Mouse (Mus musculus) heart, embryonic 15.5 days (tissue): ENCODE data around the gene Mtmr12. TPM values are rescaled to one million over a fixed set of nuclear protein-coding genes. Genes with fewer than 3 reads are reported as not detected.

Experiments
- microRNA counts: library from miRNA; unstranded; fragments of <30 nt; microRNA quantifications from one replicate; lab custom pipeline; 2016
- microRNA-seq: library from miRNA; unstranded; fragments of <30 nt; microRNA quantifications from one replicate; pipeline ENCODE4, GENCODE M21; 2016
- polyA plus RNA-seq: library from polyadenylated mRNA; unstranded; fragments of >200 nt; fragmentation: Nextera tagmentation; extraction: Ambion mirVana; gene quantifications from 2 replicates; pipeline ENCODE4 v1.2.1, GENCODE M21; 2015

Gene Mtmr12
- polyA plus RNA-seq, 1 experiment from 2014 or later, result 9.5 TPM

MicroRNAs encoded within 50 kb of the gene (microRNA counts, 519-probe panel; counts per million panel counts)
- microRNA mmu-miR-1898 (lab: Ali Mortazavi, UCI), result 2,089 counts per million, percentile 27 among the panel's probes with 10 or more counts

Small RNA genes within 50 kb of the gene (microRNA-seq; reads per million reads assigned to microRNA genes)
- gene Mir1898, result not detected

Other genes with a start within 250 kb of the Mtmr12 start
- gene Sub1, start 208.0 kb upstream of the Mtmr12 start, polyA plus RNA-seq, result 400 and 494 TPM in 2 replicates
- gene Zfr, start 87.2 kb upstream of the Mtmr12 start, polyA plus RNA-seq, result 79.7 and 99.0 TPM in 2 replicates
- gene Golph3, start 116.4 kb downstream of the Mtmr12 start, polyA plus RNA-seq, result 62.7 and 69.4 TPM in 2 replicates
- 0.71 TPM in 1 of 2 replicates, not detected in the other for gene 1810049J17Rik, start 116.9 kb downstream of the Mtmr12 start, polyA plus RNA-seq